Mouse (Mus musculus) midbrain, embryonic 11.5 days (tissue): ENCODE data around the gene Fyco1. TPM values are rescaled to one million over a fixed set of nuclear protein-coding genes. Genes with fewer than 3 reads are reported as not detected.

Source experiments
- ATAC-seq: fragments of 200-750 bp; cut with Nextera tagmentation; 2 replicates; pipeline ENCODE4 v1.8.0; 2017; ENCODE audit warnings: moderate TSS enrichment, moderate library complexity; ENCODE audit not compliant: low FRiP score
- DNase-seq: peaks from one replicate; pipeline ENCODE4 v3.0.0; 2015; ENCODE audit warnings: low spot score; ENCODE audit errors: missing footprints
- H3K27ac ChIP-seq: fragments of 300-500 bp; sonication (generic); 2 replicates; pipeline ENCODE4 v1.5.1; 2014; ENCODE audit warnings: low read depth, low read length
- H3K27me3 ChIP-seq: fragments of 300-500 bp; sonication (generic); 2 replicates; pipeline ENCODE4 v1.6.1; 2014; ENCODE audit warnings: mild to moderate bottlenecking, low read length, moderate library complexity, mixed read lengths; ENCODE audit not compliant: control insufficient read depth, insufficient read depth
- H3K36me3 ChIP-seq: fragments of 300-500 bp; sonication (generic); 2 replicates; pipeline ENCODE4 v1.6.1; 2014; ENCODE audit warnings: mild to moderate bottlenecking, low read length, moderate library complexity, mixed read lengths; ENCODE audit not compliant: control insufficient read depth, insufficient read depth
- H3K4me1 ChIP-seq: fragments of 300-500 bp; sonication (generic); 2 replicates; pipeline ENCODE4 v1.6.1; 2014; ENCODE audit warnings: low read length; ENCODE audit not compliant: control insufficient read depth, insufficient read depth
- H3K4me2 ChIP-seq: fragments of 300-500 bp; sonication (generic); 2 replicates; pipeline ENCODE4 v1.6.1; 2014; ENCODE audit warnings: mild to moderate bottlenecking, moderate library complexity
- H3K4me3 ChIP-seq: fragments of 300-500 bp; sonication (generic); 2 replicates; pipeline ENCODE4 v1.5.1; 2014; ENCODE audit warnings: low read depth, low read length
- H3K9ac ChIP-seq: fragments of 300-500 bp; sonication (generic); 2 replicates; pipeline ENCODE4 v1.6.1; 2014; ENCODE audit warnings: low read length
- H3K9me3 ChIP-seq: fragments of 300-500 bp; sonication (generic); 2 replicates; pipeline ENCODE4 v1.6.1; 2016; ENCODE audit warnings: low read length; ENCODE audit not compliant: control insufficient read depth
- WGBS: fragments of 180-500 bp; shearing (Covaris S2); extraction: QIAGEN DNeasy Blood & Tissue Kit; methylation state at CpG from one replicate; pipeline ENCODE4 v1.1.7; 2014; 5-methylcytosine and 5-hydroxymethylcytosine counted together
- polyA plus RNA-seq: library from polyadenylated mRNA; unstranded; fragments of >200 nt; fragmentation: Nextera tagmentation; extraction: Ambion mirVana; gene quantifications from 2 replicates; pipeline ENCODE4 v1.2.1, GENCODE M21; 2014

Fyco1 gene
- polyA plus RNA-seq, 1 experiment from 2014 or later: 6.7 TPM

DNA sequence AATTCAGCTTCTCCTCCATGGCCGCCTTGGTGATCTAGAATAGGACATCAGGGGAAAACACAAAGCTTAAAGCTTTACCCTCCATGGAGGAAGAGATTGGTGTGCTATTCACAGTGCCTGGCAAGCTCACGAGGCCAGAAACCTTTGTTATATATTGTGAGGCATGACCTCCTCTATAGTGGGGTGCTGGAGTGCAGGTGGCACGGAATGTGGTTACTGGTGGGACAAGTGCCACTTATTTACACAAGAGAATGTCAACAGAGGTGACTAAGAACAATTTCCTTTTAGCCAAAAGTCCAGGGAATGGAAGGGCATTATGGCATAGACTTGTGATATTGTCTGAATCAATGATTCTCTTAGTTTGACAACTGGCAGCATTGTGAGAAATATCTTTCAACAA, 25.1 kb downstream of the Fyco1 start:
- Histone ChIP-seq H3K9ac (no peak overlapping the region), H3K36me3 (peaks cover 11% of the 10 kb centered on the region; the same call in 1 of the 2 replicates), H3K9me3 (no peaks in the 10 kb centered on the region), H3K27ac (no peak overlapping the region), H3K4me1 (no peaks in the 10 kb centered on the region), H3K4me3 (no peak overlapping the region), H3K27me3 (no peaks in the 10 kb centered on the region), H3K4me2 (no peak overlapping the region)
- DNase-seq: no peak
- WGBS: 83% methylated on average over 3 of the region's 3 CpGs
- ATAC-seq: no peak

DNA sequence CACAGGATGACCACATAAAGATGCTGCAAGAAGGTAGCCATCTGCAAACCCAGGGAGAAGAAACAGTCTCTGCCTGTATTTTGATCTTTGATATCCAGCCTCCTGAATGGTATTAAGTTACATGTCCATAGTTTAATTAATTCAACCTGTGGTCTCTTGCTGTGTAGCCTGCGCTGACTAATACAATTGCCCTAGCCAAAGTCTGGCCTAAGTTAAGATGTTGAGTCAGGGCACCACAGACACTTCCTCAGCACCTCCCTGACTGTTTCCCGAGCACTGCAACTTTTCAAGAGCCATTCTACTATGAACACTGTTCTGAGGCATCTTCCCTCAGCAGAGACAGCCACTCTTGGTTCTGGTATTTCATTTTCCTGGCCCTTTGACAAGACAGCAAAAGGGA, 33.1 kb downstream of the Fyco1 start:
- Histone ChIP-seq H3K36me3 (peaks cover 4% of the 10 kb centered on the region; the same call in 1 of the 2 replicates), H3K27ac (no peak overlapping the region)
- ATAC-seq: no peak

GRCm38 (mm10) chr9:123815996-123816395, 35.7 kb downstream of the Fyco1 start:
- WGBS: 86% methylated on average over 1 of the region's 1 CpGs
- ATAC-seq (no peak), DNase-seq (no peak)
- H3K9ac ChIP-seq: no peak overlapping the region
- no peak overlapping the region for H3K4me3 ChIP-seq
- no peaks in the 10 kb centered on the region for H3K9me3 ChIP-seq
- H3K36me3 ChIP-seq: no peaks in the 10 kb centered on the region
- no peak overlapping the region for H3K27ac ChIP-seq
- no peaks in the 10 kb centered on the region for H3K27me3 ChIP-seq
- H3K4me2 ChIP-seq: no peak overlapping the region
- H3K4me1 ChIP-seq: no peaks in the 10 kb centered on the region

More for the DNA sequence above, 33.1 kb downstream of the Fyco1 start:
- no peaks in the 10 kb centered on the region for H3K9me3 ChIP-seq
- no peak overlapping the region for H3K4me2 ChIP-seq
- 84% methylated on average over 2 of the region's 2 CpGs for whole genome bisulfite sequencing
- H3K4me1 ChIP-seq: no peaks in the 10 kb centered on the region
- H3K9ac ChIP-seq: no peak overlapping the region
- no peak overlapping the region for H3K4me3 ChIP-seq
- no peak for DNase-seq
- H3K27me3 ChIP-seq: no peaks in the 10 kb centered on the region

DNA sequence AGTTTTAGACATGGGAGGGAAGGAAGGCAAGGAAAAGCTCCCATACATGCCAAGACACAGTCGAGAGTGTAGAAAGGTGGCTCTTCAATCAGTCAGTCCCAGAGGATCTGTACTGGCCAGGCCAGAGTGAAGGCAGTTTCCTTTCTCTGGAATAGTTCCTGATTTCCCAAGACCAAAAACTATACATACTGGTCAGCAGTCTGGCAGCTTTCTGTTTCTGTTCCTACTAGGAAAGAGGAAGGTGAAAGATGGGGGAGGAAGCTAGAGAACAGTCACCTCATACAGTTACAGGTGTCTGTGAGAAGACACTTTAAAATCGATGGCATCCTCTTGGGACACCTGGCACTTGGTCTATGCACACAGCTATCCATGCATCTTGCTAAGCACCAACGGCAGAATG, 36.3 kb downstream of the Fyco1 start:
- DNase-seq (no peak), ATAC-seq (no peak)
- H3K27ac ChIP-seq: no peak overlapping the region
- H3K27me3 ChIP-seq: no peaks in the 10 kb centered on the region
- no peak overlapping the region for H3K4me2 ChIP-seq
- no peak overlapping the region for H3K9ac ChIP-seq
- H3K36me3 ChIP-seq: no peaks in the 10 kb centered on the region
- WGBS: 85% methylated on average over 3 of the region's 3 CpGs
- no peaks in the 10 kb centered on the region for H3K4me1 ChIP-seq
- no peak overlapping the region for H3K4me3 ChIP-seq
- no peaks in the 10 kb centered on the region for H3K9me3 ChIP-seq

DNA sequence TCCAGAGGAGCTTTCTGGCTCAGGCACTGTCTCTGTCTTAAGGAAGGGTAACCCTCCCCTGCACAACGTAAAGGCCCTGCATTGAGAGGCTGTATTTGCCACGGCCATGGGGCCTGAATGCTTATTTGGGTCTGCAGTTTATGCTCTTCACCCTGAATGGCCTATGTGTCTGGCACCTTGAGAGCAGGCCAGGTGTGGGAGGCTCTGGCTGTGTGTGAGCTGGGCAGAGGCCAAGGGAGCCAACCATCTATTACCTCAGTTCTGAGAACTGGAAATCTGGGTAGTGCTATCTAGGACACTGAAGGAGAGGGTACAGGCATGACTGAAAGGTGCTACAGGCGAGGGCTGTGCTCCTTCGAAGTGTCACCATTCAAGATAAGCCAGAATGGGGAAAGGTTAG, 36.9 kb downstream of the Fyco1 start:
- H3K4me3 ChIP-seq: no peak overlapping the region
- DNase-seq (no peak), ATAC-seq (no peak)
- no peaks in the 10 kb centered on the region for H3K9me3 ChIP-seq
- H3K36me3 ChIP-seq: no peaks in the 10 kb centered on the region
- no peaks in the 10 kb centered on the region for H3K4me1 ChIP-seq
- no peak overlapping the region for H3K9ac ChIP-seq
- no peaks in the 10 kb centered on the region for H3K27me3 ChIP-seq
- no peak overlapping the region for H3K27ac ChIP-seq
- H3K4me2 ChIP-seq: no peak overlapping the region
- 90% methylated on average over 4 of the region's 4 CpGs for WGBS

GRCm38 (mm10) chr9:123814326-123814725, 37.4 kb downstream of the Fyco1 start:
- Histone ChIP-seq H3K4me3 (no peak overlapping the region), H3K4me2 (no peak overlapping the region), H3K27me3 (no peaks in the 10 kb centered on the region), H3K4me1 (no peaks in the 10 kb centered on the region), H3K9me3 (no peaks in the 10 kb centered on the region), H3K9ac (no peak overlapping the region), H3K27ac (no peak overlapping the region), H3K36me3 (no peaks in the 10 kb centered on the region)
- DNase-seq: no peak
- 97% methylated on average over 2 of the region's 2 CpGs for WGBS
- ATAC-seq: no peak

- Histone ChIP-seq H3K4me1 (no peaks in the 10 kb centered on the region), H3K4me3 (no peak overlapping the region), H3K9me3 (no peaks in the 10 kb centered on the region), H3K4me2 (no peak overlapping the region), H3K36me3 (no peaks in the 10 kb centered on the region), H3K27ac (no peak overlapping the region), H3K27me3 (no peaks in the 10 kb centered on the region), H3K9ac (no peak overlapping the region)
- ATAC-seq (no peak), DNase-seq (no peak)
- WGBS: 97% methylated on average over 3 of the region's 3 CpGs
These were observed 39.9 kb downstream of the Fyco1 start for GRCm38 (mm10) chr9:123811831-123812230.

GRCm38 (mm10) chr9:123808583-123808982, 43.1 kb downstream of the Fyco1 start:
- Histone ChIP-seq H3K9me3 (no peaks in the 10 kb centered on the region), H3K36me3 (no peaks in the 10 kb centered on the region), H3K4me2 (no peak overlapping the region), H3K27me3 (no peaks in the 10 kb centered on the region), H3K4me3 (no peak overlapping the region), H3K4me1 (no peaks in the 10 kb centered on the region), H3K27ac (no peak overlapping the region), H3K9ac (no peak overlapping the region)
- DNase-seq: no peak
- no peak for ATAC-seq
- WGBS: 76% methylated on average over 7 of the region's 7 CpGs

DNA sequence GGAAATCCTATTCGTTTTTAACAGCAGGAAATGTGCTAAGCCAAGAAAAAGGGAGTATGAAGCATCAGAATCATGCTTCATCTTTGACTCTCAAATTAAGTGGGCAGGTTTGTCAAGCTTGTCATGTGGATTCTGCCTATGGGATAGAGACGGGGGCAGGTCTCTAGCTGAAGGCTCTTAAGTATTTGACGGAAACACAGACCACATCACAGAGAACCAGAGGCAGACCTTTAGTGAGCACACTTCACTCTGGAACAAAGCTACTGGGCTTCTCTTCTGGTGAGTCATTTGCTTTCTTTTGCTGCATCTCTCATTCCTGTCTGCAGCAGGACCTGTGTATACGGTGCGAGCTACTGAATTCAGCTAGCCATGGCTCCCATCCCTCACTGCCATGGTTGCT, 45.4 kb downstream of the Fyco1 start, which contains the start of gene Cxcr6:
TSS of gene Cxcr6 (plus strand) at position 209 of the 400 bp plus-strand sequence.
- DNase-seq: no peak
- H3K9ac ChIP-seq: no peak within 1 kb of the TSS
- H3K36me3 ChIP-seq: no peaks in the 10 kb centered on the region
- 87% methylated on average over 5 of the region's 5 CpGs for WGBS
- no peak within 1 kb of the TSS for H3K4me3 ChIP-seq
- no peaks in the 10 kb centered on the region for H3K9me3 ChIP-seq
- H3K4me1 ChIP-seq: no peaks in the 10 kb centered on the region
- no peak for ATAC-seq
- H3K27me3 ChIP-seq: no peaks in the 10 kb centered on the region
- no peak within 1 kb of the TSS for H3K27ac ChIP-seq
- no peak within 1 kb of the TSS for H3K4me2 ChIP-seq

- Histone ChIP-seq H3K36me3 (no peaks in the 10 kb centered on the region), H3K4me1 (no peaks in the 10 kb centered on the region), H3K9me3 (no peaks in the 10 kb centered on the region), H3K4me2 (no peak overlapping the region), H3K27ac (no peak overlapping the region), H3K4me3 (no peak overlapping the region), H3K9ac (no peak overlapping the region), H3K27me3 (no peaks in the 10 kb centered on the region)
- ATAC-seq: no peak
- no peak for DNase-seq
- 86% methylated on average over 2 of the region's 2 CpGs for WGBS
These were observed 46.5 kb downstream of the Fyco1 start for GRCm38 (mm10) chr9:123805241-123805640.
